Mouse (Mus musculus) megakaryocyte, embryonic 14.5 days (primary cell): Measurements from ENCODE around the gene Ntrk3.

Source experiments
- FLI1 ChIP-seq: IDR thresholded peaks from 2 replicates; pipeline ENCODE4 v1.6.1; 2012; ENCODE audit warnings: low read length, inconsistent platforms, mixed read lengths
- GATA1 ChIP-seq: IDR thresholded peaks from 3 replicates; pipeline ENCODE4 v1.6.1; 2012; ENCODE audit warnings: mixed read lengths, low read length, inconsistent platforms, borderline replicate concordance

- TF ChIP-seq GATA1 (no peak), FLI1 (no peak)
These were observed 258.9 kb downstream of the Ntrk3 start for GRCm38 (mm10) chr7:78478881-78479280.
